Mouse (Mus musculus) WW6 (cell line): ENCODE measurements around the gene Ulbp1.
"Not testable (repeated sequence)": the region's sequence is repeated elsewhere in the genome, so short reads cannot be mapped to it uniquely, and the experiment has no call there.

ENCODE experiments used
- DNase-seq: peaks from one replicate; pipeline ENCODE4 v3.0.0-alpha.2; 2013; ENCODE audit warnings: low read depth, low spot score

Ulbp1 gene

DNA sequence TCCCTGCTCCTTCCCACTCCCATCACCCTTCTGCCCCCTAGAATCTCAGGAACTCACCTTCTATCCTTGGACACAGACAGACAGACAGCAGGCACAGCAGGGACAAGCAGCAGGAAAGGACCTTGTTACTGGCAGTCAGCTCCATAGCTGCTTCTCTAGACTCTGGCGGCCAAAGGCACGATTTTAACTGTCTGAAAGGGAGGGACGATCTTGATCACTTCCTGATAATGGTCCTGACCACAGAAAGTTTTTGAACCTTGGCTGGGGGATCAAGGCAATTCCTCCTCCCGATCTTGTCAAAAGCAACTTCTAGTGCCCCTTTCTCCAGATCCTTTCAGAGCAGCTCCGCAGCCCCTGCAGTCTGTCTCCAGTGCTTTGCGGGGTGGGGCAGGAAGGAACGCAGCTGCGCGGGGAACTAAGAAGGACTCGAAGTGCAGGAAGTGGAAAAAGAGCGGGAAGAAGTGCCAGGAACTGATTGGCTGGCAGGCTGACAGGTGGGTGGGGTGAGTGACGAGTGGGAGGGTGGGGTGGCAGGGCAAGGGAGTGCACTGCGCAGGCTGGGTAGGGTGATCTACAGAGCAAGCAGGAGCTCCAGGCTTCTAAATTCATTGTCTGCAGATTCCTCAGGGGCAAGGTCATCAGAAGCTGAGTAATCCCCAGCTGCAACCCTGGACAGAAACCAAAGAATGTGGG lies at the start of gene Ulbp1:
Gene Ulbp1, minus strand, starts transcription at position 442 of the 693 bp plus-strand sequence.
- DNase-seq = no peak

DNA sequence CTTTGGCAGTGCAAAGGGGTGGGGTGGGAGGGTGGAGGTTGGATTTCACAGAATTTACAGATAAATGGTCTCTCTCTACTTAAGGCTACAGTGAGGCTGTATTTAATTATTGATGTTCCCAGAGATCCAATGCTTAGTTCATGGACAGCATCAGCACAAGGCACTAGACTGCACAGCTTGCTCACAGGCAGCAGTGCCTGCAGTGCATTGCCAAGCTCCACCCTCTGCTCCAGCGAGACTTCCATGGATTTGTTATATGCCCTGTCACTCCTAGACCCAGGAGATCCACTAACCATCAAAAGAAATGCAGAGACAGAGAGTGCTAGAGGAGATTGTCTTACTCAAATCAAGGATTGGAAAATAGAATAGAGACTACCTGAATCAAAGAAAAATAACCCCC lies 24.7 kb upstream of the Ulbp1 start:
- DNase-seq = not testable (repeated sequence)

DNA sequence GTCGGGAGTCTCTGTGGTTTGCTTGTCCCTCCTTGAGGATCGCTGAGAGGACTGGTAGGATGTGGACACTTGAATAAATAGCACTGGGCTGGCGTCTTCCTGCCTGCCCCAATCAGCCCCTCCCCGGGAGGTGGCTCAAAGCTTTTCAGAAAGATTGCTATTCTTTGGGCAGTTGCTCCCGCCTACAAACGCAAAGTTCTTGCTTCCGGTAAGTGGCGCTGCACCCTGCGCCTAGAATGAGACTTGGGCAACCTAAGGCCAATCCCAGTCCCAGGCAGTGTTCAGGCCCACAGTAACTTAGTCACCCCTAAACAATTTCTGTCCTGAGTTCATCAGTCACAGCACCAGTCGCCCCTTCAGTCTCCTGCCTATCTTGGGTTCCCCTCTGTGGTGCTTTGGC lies 18.9 kb upstream of the Ulbp1 start:
- DNase-seq = not testable (repeated sequence)

DNA sequence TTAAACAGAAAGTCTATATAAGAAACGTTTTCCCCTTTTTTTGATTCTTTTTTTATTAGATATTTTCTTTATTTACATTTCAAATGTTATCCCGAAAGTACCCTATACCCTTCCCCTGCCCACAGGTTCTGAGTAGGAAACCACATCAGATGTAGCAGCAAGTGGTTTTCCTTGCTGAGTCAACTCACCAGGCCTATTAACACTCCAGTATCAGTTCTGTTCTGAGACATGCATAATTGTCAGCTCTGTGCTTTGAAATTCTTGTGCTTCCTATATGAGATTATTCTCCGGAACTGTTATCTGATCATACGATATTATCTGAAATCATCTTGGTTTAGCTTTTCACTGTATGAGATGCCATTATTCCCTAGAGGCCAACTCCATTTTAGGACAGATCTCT lies 10.2 kb upstream of the Ulbp1 start:
- DNase-seq = no peak

DNA sequence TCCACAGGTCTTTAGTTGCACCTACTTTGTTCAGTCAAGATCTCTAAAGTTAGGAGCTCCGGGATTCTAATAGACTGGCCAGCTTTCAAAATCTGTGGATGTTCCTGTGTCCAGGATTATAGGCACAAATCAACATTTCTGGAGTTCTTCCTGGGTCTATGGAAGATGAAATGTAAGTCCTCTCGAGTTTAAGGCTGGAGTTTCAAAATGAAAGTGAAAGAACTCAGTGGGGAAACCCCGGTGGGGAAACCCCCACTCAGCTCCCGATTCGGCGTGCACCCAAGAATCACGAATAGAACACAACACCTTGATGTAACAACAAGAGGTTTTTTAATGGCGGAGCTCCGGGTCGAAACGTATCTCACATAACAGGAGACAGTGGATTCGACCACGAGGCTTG lies 787 bp upstream of the Ulbp1 start:
- not testable (repeated sequence) for DNase-seq

DNA sequence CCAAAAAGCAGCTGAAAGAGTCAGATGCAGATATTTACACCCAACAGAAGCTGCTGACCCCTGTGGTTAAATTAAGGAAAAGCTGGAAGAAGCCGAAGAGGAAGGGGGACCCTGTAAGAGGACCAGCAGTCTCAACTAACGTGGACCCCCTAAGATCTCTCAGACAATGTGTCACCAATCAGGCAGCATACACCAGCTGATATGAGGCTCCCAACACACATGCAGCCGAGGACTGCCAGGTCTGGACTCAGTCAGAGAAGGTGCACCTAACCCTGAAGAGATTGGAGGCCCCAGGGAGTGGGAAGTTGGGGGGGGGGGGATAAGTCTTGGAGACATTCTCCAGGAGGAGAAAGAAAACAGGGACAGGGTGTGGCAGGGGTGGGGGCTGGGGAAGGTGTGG lies 1.8 kb downstream of the Ulbp1 start:
- no peak for DNase-seq

DNA sequence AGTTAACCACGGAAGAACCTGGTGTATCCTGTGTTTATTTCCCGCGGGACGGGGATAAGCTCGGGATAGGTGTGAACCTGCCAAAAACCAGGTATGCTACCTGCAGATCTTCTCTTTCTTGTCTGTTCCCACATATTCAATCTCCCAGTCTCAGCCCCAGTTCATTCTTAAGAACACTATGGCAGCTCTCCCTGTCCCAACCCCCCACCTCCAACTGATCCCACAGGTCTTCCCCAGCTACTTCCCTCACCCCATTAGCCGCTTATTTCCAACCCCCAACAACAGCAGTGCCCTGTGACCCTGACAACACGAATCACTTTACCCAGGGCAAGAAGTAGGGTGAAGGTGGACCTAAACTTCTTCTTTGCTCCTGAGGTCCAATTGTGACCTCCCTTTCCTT lies 3.0 kb downstream of the Ulbp1 start:
- no peak for DNase-seq

DNA sequence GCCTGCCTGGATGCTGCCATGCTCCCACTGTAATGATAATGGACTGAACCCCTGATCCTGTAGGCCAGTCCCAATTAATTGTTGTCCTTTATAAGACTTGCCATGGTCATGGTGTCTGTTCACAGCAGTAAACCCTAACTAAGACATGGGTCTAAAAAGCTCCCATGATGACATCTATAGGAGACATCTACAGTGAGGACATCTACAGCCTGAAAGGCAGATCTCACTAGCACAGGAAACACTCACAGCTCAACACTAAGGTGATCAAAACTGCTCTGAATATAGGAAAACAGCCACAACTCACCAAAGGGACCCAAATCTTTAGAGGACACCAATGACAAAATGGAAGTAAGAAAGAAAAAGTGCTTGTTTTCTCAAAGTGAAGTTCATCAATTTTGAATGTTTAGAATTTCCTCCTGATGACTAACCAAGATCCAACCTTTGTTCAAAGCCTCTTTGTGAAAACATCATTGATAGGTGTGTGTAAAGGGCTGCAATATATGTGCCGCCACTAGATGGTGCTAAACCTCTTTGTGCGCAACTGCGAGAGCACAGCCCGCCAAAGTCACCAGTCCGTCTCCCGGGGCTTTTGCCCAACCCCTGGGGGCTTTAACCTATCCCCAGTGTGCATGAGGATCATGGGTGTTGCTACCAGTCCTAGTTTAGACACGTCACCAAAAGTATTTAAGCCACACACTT lies 3.6 kb downstream of the Ulbp1 start:
- not testable (repeated sequence) for DNase-seq

DNA sequence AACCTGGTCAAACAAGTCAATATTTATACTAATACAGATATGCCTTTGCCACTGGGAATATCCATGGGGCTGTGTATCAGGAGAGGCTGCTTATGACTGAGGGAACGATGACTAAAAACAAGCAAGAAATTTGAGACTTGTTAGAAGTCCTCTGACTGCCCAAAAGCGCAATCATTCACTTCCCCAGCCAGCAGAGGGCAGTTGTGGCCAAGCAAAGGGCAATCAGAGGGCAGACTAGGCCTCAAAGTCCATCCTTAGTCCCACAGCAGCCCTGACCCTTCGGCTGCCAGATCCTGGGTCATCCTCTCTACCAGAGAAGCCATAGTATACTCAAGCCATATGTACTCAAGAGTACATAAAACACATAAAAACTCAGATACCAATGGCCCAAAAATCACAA lies 11.4 kb downstream of the Ulbp1 start:
- no peak for DNase-seq

DNA sequence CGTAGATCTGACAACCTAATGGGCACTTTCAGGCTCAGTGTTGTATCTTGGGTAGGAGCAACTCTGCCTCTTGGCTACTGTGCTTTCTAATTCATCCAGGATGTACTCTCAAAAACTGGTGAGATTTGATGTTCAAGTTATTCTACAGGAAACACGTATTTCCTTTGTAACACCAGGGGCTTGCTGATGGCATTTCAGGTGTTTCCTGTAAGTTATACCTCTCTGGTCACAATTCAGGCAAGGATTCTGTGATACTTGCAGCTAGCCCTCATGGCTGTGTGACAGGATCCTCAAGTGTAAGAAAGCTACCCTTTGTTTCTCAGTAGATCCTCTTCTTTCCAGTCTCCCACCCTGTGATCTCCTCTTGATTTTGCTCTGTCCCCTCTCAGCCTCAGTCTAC lies 34.5 kb downstream of the Ulbp1 start:
- no peak for DNase-seq

DNA sequence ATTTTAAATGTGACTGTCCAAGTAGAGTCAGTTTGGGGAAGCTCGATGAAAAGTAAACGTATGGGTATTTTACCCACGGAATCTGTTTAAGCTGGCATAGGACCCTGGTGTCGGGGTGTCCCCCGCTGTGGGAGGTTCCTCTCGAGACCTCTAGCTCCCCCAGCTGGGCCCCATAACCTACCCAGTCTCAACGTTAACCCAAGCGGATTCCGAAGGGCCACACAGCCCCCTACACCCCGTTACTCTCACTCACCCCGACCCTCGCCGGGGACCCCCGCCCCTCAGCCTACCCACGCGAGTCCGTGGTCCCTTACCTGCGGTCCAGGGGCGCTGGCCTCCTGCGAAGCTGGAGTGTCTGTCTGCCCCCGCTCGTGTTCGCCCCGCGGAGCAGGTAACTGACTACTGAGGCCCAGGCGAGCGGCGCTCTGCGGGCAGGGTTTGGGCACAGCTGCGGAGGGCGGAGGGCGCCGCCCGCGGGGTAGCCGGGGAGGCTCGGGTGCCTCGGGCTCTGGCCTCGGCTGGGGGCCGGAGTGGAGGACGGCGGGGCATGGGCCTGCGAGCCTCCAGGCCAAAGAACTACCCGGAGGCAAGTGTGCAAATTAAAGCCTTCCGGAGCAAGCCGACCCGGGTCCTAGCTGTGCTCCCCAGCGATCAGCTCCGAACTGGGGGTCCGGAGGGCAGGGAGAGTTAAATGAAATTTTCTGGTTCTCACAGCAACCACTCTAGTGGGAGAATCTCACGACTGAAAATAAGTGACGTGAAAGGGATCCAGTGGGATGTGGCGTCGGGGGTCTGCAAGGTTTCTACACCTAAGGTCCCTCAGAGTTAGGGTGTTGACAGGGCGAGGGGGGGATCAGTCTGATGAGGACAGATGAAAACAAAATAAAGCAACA lies 80.0 kb downstream of the Ulbp1 start:
- no peak for DNase-seq

DNA sequence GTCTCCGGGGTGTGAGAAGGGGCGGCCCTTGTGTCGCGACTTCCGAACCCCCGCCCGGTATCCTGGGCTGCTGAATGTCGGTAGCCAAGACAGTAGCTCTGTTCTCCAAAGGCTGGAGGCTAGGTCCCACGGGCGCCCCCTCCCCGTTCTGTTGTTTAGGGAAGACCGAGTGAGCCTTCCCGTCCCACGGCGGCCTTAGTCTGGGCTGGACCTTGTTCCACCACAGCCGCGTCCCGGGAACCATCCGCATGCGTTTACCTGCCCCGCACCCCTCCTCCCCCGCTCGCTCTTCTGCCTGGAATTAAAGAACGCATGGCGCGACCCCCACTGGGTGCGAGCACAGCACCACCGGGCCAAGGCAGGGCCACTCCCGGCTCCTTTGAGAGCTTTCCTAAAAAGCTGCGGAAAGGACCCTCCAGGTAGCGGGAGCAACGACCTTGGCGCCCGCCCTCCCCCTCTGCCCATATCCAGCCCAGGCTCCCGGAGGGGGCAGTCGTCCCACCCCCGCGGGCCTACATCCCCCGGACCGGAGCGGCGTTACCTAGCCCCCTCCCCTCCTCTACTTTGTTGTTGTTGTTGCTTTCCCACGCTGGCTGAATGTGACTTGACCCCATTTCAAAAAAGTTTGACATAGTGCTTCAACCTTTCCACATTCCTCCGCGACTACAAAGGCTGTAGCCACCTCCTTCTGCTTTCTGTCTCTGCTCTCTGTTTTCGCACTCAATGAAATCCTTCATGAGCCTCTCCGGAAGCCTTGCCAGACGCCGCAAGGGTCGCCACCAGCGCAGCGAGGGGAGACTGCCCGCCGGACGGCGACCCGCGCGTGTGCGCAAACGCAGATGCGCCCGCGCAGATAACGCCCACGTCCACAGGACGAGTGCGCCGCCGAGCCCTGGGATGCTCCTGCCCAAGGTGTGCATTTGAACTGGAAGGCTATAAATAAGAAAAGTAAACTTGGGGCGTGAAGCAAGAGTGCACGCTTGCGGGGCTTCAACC lies 81.2 kb downstream of the Ulbp1 start:
- DNase-seq = no peak

DNA sequence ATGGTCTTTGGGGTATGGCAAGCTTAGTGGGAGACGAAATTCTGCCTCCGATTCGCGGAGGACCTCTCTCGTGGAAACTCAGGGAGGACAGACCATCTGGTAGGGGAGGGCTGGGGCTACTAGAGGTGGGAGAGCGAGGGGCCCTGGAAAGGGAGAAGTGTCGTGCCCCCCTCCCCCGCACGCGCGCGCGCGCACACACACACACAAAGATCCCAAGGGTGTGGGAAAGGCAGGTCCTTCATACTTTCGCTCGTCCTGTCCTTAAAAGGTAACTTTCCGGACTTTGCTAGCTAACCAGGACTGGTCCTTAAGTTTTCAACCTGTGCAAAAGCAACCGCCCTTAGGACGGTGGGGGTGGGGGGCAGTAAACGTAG lies 81.9 kb downstream of the Ulbp1 start:
- no peak for DNase-seq

DNA sequence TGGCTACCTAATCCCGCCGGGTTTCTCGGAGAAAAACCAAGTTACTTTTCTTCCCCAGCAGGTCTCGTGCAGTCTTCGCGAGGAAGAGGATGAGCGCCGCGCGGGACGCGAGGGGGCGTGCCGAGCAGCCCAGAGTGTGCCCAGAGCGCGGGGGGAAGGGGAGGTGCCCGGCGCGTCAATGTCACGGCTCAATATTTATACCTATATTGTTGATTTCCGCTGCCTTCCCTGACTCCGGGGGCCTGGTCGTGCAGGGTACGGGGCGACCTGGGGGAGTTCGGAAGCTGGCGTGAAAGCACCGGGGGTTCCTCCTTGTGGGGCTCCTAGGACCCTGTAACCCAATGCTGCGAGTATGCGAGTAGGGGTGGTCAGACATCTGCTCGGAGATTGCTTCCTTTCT lies 82.3 kb downstream of the Ulbp1 start:
- no peak for DNase-seq
